Mouse (Mus musculus): Measurements from ENCODE around the gene Map4k1.
"Not testable (repeated sequence)": the region's sequence is repeated elsewhere in the genome, so short reads cannot be mapped to it uniquely, and the experiment has no call there.

Map4k1 gene

DNA sequence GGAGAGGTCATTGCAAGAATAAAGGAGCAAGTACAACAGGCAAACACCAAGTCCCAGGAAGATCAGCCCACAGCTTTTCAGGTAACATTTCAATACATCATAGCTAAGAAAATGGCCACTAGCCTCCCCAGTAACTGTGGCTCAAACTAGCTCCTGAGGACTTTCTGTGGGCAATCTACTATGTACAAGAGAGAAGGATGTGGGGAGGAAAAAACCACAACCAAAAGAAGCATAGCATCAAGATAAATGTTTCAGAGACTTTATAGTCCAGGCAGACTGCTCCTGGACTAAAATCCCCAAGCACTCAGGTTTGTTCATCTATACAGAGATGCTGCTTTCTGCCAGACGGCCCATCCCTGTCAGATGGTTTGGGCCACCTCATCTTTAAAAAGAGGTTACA lies 25.6 kb upstream of the Map4k1 start:
- no peak for DNase-seq

GRCm38 (mm10) chr7:28957286-28957685 lies 24.6 kb upstream of the Map4k1 start:
- no peak for DNase-seq

DNA sequence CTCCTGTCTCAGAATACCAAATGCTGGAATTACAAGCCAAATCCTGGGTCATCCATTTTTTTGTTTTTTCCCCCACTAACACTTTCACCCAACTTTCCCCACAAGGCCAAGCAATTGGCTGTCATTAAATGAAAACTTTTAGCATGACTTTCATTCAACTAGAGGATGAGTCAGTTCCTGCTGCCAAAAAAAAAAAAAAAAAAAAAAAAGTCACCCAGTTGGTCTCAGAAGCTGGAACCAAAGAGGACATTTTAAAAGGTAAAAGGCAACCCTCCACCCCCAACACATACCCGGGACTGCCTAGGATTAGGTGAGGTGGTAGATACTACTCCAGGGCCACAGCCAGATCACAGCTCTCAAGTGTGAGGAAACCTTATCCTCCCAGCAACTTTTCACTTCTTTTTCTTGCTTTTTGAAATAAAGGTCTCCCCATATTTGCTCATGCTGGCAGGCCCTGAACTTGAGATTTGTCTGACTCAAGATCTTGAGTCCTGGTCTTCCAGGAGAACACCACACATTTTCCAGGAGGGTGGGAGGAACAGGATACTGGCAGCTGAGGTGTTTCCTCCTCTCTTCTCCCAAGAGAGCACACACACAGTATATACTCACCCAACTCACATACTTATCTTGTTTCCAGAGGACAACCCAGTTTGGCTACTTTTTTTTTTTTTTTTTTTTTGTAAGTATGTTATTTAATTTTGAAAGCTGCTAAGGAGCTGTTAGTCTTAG lies 23.7 kb upstream of the Map4k1 start:
- no peak for DNase-seq

DNA sequence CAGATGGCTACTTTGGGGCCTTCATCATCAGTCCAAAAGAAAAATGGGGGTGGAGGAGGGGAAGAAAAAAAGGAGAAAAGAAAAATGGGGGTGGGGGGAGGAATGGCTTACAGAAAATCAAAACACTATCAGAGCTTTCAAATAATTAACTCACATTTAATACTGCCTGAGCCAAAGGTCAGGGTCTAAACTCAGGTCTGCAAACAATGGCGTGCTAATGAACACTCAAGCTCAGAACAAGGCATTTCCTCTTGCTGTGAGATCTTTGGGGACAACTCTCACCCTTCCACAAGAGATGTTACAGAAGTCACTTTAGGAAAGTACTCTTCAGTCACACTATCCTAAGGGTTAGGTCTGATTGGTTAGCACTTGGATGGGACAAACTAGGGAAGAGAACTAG lies 23.1 kb upstream of the Map4k1 start:
- no peak for DNase-seq

GRCm38 (mm10) chr7:28959505-28960045 lies 22.3 kb upstream of the Map4k1 start:
- DNase-seq = no peak

GRCm38 (mm10) chr7:28960354-28961046 lies 21.4 kb upstream of the Map4k1 start:
- no peak for DNase-seq

- no peak for DNase-seq
Observed at GRCm38 (mm10) chr7:28961584-28961926, 20.3 kb upstream of the Map4k1 start.

DNA sequence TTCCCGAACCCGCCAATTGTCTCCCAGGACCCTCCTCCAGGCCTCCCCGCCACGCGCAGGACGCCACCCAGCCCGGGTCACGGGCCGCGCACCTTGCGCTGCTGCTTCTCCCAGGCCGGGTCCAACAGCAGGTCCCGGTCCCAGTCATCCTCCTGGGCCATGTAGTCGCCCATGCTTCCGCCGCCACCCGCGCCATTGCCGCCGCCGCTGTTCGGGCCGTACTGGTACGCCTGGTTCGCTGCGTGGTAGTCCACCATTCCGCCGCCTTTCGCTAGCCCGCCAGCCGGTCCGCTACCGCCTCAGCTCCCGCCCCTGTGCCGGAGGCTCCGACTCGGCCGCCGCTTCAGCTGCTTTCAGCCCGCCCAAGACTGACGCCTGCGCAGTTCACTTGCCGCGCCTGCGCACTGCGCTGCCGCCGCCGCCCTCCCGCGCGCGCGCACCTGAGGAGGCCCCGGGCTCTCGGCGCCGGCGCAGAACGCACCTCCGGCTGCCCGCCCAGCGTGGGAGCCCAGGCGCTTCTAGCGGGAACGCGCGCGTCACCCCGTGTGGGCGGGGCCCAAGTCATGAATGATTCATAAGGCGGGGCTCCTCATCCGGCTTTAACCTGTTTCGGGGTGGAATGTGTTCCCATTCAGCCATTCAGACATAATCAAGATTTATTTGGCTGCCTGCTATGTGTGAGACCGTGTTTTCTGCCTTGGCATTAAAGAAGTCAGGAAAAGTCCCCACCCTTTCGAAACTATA lies 19.8 kb upstream of the Map4k1 start, which contains the start of gene Actn4:
Gene Actn4 (minus strand): TSS at position 414 of the 744 bp plus-strand sequence.
- DNase-seq = peak; percentile 99

DNA sequence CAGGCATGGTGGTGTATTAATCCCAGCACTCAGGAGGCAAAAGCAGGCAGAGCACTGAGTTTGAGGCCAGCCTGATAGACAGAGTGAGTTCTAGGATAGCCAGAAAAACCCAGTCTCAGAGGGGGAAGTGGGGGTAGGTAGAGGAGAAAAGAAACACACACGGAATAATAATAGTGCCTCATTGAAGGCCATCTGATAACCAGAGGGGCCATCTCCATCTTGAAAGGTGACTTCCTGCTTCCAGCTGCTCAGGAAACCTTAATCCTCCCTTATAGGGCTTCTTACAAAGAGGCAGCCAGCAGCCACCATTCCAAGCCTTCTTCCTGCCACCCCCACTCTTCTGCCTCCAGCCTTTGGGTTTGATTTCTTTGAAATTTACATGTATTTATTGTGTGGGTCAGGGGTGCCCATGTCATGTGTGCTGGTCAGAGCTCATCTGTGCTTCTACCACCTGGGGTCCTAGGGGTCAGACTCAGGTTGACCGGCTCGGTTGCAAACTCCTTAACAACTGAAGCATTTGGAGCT lies 18.4 kb upstream of the Map4k1 start:
- no peak for DNase-seq

DNA sequence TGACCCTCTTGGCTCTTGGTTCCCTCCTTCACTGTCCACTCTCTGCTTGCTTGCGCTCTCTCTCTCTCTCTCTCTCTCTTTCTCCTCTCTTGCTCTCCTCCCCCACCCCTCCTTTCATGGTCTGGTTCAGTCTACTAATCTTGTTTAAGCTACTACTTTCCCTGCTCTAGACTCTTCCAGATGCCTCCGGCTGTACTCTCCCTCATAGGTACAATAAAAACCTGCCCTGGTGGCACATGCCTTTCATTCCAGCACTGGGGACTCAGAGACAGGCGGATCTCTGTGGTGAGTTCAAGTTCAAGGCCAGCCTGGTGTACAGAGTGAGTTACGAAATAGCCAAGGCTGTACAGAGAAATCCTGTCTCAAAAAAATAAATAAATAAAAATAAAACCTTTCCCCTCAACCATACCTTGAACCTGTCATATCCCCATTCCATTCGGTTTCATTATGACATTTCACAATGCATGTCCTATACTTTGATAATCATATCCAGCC lies 16.5 kb upstream of the Map4k1 start:
- DNase-seq = no peak

- DNase-seq = no peak
Observed at GRCm38 (mm10) chr7:28966181-28966580, 15.7 kb upstream of the Map4k1 start.

DNA sequence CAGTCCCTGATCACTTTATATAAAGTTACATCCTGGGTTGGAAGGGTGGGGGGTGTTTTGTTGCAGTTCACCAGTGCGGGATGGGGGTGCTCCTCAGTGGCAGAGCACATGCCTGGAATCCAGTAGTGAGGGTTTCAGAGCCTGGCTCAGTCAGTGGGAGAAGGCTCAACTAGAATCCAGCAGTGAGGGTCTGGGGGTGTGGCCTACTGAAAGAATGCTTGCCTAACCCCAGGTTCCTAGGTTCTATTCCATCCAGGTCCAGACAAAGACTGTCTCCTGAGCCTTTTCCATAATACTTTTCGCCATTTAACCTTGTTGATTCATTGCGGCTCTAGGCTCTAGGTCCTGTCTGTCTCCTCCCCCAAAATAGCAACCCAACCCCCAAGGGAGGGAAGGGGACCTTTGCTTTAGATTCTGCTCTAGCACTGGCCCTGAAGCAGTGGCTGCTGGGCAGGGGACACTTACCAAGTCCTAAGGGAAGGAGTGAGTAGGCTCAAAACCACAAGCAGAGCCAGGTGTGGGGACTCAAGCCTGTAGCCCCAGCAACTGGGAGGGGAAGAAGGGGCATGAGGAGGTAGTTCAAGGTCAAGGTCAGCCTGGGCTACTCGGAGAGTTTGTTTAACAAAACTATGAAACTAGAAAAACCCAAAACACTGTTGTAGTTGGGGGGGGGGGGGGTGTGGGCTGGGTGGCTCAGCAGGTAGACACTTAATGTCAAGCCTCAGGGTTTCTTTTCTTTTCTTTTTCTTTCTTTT lies 14.9 kb upstream of the Map4k1 start:
- no peak for DNase-seq

- not testable (repeated sequence) for DNase-seq
Observed at GRCm38 (mm10) chr7:28968120-28968519, 13.7 kb upstream of the Map4k1 start.

DNA sequence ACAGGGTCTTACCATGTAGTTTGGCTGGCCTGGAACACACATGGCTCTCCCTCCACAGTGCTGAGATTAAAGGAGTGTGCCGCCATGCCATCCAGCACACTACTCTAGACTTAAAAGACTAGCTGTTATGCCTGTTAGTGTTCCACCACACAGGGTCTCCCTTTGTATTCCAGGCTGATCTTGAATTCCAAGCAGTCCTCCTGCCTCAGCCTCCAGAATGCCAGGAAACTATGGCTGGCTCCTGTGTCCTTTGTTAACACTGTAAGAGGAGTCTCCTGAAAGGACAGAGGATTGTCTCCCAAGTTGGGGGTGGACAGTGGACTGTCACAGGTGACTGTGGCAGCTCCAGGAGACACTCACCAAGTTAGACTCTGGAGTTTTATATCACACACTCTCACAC lies 12.6 kb upstream of the Map4k1 start:
- DNase-seq = no peak

DNA sequence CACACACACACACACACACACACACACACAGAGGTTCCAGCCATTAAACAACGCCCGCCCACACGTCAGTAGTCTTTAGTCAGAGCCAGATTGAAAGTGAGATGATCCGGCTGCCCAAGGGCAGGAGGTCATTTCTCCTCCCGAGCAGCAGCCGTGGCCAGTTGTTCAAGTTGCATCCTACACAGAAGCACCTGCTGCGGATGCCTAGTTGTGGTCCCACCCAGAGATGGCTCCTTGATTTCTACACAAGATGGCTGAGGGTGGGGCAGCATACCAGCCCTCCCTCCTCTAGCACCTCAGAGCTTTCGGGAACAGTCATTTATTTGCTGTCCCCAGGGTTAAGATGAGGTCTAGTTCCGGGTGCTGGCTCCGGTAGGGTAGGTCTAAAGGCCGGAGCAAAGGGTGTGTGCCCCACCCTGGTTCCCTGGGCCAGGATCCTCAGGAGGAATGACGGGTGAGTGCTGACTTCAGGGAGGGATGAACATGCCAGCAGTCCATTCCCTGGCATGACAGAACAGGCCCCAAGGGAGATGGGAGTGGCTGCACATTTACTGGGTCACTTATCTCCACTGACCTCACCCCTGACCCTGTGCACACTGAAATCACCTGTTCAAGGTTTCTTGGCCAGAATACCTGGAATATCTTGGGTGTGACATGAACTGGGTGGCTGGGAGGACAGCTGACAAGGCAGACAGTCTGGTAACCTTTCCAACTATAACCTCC lies 12.0 kb upstream of the Map4k1 start:
- DNase-seq = no peak

DNA sequence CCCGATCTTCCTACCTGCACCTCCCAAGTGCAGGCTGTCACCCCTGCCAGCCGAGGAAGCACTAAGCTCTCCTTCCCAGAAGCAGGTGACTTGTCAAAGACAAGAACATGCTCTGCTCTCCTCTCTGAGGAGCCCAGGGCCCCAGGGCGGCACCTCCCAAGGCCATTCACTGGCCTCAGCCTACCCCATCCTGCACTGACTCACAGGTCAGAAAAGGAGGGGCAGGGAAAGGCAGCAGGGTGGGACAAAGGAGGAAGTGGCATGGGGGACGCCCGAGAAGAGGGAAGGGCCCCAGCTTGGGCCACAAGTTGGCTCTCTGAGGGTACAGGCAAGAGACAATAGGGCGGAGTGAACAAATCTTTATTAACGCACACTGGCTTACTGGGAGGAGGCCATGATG lies 10.8 kb upstream of the Map4k1 start:
- DNase-seq = no peak

GRCm38 (mm10) chr7:28971770-28972269 lies 10.0 kb upstream of the Map4k1 start:
- DNase-seq = no peak

DNA sequence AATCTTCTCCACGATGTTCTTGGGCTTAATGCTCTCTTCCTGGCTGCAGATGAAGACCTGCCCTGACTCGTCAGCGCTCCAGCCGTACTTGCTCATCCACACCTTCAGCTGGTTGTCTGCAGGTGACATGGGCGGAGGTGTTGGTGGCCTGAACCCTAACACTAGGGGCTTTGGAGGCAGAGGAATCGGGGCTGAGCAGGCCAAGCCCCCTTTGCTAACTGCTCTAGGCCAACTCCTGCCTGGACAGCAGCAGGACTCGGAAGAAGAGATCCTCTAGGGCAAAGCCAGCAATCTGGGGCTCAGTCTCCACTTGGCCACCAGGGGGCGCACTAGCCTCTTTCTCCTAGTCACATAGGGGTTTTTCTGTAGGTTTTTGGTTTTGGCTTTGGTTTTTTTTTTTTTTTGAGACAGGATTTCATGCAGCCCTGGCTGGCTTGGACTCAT lies 9.3 kb upstream of the Map4k1 start:
- peak; percentile 76 to 79 for DNase-seq

DNA sequence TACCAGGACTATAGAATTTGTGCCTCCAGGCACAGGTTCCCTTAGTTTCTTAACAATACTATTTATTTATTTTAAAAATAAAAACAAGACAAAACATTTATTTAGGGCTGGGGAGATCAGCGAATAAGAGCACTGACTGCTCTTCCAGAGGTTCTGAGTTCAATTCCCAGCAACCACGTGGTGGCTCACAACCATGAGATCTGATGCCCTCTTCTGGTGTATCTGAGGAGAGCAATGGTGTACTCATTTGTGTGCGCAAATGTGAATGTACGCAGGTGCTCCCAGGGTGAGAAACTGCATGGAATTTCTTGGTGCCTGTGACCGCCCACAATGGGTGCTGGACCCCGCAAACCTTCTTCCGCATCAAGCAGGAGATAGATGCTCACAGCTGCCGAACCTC lies 8.8 kb upstream of the Map4k1 start:
- peak in 1 of 2 experiments; percentile 12 for DNase-seq

GRCm38 (mm10) chr7:28977556-28977955 lies 4.3 kb upstream of the Map4k1 start:
- DNase-seq = no peak

DNA sequence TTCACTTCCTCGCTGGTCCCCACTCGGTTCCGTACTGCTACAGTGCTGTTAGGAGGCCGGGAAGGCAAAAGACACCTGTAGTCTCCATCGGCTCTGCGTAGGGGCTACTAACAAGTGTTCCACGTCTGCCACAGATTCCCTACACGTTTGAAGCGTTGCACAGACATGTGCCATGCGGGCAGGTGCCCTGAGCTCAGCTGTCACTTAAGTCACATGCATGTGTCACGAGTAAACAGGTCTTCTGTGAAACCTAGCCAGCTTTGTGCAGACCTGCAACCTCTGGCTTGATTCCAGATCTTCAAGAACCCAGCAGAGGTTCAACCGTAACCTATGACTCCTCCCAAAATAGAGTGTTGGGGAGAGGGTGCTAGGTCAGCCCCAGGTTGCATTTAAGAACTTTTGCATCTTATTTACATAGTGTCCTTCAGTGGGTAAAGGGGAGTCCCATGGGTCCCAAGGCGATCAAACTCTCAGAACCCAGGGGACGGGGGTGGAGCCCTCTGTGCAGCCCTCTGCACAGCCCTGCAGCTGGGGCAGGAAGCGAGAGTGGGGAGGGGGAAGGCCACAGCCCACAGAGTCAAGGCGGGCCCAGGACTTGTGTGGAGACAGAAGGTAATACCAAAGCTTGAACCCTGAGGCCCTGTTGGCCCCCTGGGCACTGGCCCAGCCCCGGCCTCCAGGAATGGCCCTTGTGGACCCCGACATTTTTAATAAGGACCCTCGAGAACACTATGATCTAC lies 594 bp downstream of the Map4k1 start:
- peak; percentile 87 to 92 for DNase-seq

All from thymus, postnatal 36 days (tissue).